Mouse (Mus musculus) myocyte (in vitro differentiated cells): ENCODE data around the gene Timm29.

Experiments used
- E2F4 ChIP-seq: IDR thresholded peaks from one replicate; pipeline ENCODE4 v1.6.1; 2011; ENCODE audit warnings: mild to moderate bottlenecking, control low read depth, moderate library complexity; ENCODE audit not compliant: insufficient read depth
- MAX ChIP-seq: IDR thresholded peaks from one replicate; pipeline ENCODE4 v1.6.1; 2011; ENCODE audit warnings: low read depth, mild to moderate bottlenecking, control low read depth
- POLR2A ChIP-seq: IDR thresholded peaks from one replicate; pipeline ENCODE4 v1.6.1; 2011; ENCODE audit warnings: low read depth, mild to moderate bottlenecking, control low read depth, moderate library complexity; ENCODE audit not compliant: insufficient read length
- POLR2AphosphoS2 ChIP-seq: IDR thresholded peaks from one replicate; pipeline ENCODE4 v1.6.1; 2011; ENCODE audit warnings: low read depth, control low read depth; ENCODE audit not compliant: insufficient read length
- SRF ChIP-seq: IDR thresholded peaks from one replicate; pipeline ENCODE4 v1.6.1; 2011; ENCODE audit warnings: low read depth; ENCODE audit not compliant: control insufficient read depth, insufficient read length
- TCF12 ChIP-seq: IDR thresholded peaks from one replicate; pipeline ENCODE4 v1.6.1; 2011; ENCODE audit warnings: mild to moderate bottlenecking, control low read depth; ENCODE audit not compliant: poor library complexity, insufficient read depth, severe bottlenecking

DNA sequence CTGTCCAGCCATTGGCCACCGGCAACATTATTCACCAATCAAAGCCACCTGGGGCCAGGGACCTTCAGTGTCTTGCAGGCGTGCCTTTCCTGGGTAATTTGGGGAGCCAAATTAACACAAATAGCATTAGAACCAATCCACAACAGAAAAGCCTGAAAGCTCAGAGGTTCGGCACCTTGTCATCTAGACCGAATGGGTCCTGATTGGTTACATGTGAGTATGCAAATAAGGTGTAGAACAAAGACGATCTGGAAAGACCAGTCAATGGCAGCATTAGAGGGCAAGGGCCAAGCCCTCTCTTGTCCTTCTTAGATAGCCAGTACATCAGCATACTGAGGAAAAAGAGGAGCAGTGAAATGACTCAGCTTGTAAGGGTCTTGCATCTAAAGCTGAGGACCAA lies 13.3 kb downstream of the Timm29 start:
- no peak for TF ChIP-seq E2F4
- TF ChIP-seq POLR2AphosphoS2, result no peak
- TF ChIP-seq POLR2A, result no peak
- TF ChIP-seq MAX, result no peak
- no peak for TF ChIP-seq TCF12
- TF ChIP-seq SRF, result no peak
